Mouse (Mus musculus) bone marrow, adult 2 months (tissue): ENCODE data around the gene Prrt1. TPM values are rescaled to one million over a fixed set of nuclear protein-coding genes. Genes with fewer than 3 reads are reported as not detected.

Experiments used
- H3K27ac ChIP-seq: fragments of 200-500 bp; 2 replicates; pipeline ENCODE4 v1.5.1; 2012; ENCODE audit warnings: low read depth, mild to moderate bottlenecking, control low read depth, inconsistent platforms, low read length; ENCODE audit not compliant: control insufficient read depth, poor library complexity, insufficient read depth
- H3K4me1 ChIP-seq: fragments of 200-500 bp; 2 replicates; pipeline ENCODE4 v1.6.1; 2011; ENCODE audit warnings: low read length; ENCODE audit not compliant: control insufficient read depth, insufficient read depth
- H3K4me3 ChIP-seq: fragments of 200-500 bp; replicated peaks from 2 replicates; pipeline ENCODE3; 2011; ENCODE audit warnings: mild to moderate bottlenecking, low read depth, low read length, control low read depth; ENCODE audit not compliant: control insufficient read depth
- CTCF ChIP-seq: fragments of 200-500 bp; IDR thresholded peaks from 2 replicates; pipeline ENCODE4 v1.5.1; 2011; ENCODE audit warnings: low read length, control low read depth; ENCODE audit not compliant: control insufficient read depth, insufficient read depth
- POLR2A ChIP-seq: fragments of 200-500 bp; IDR thresholded peaks from 2 replicates; pipeline ENCODE4 v1.6.1; 2011; ENCODE audit warnings: low read depth, mild to moderate bottlenecking, control low read depth, low read length, borderline replicate concordance; ENCODE audit not compliant: control insufficient read depth
- WGBS: fragments of 180-500 bp; shearing (Covaris S2); methylation state at CpG from one replicate; pipeline ENCODE4 v1.1.7; 2018; 5-methylcytosine and 5-hydroxymethylcytosine counted together
- polyA plus RNA-seq: library from polyadenylated mRNA; stranded (reverse); fragments of >200 nt; gene quantifications from 2 replicates; pipeline ENCODE4 v1.2.4, GENCODE M21; 2011; ENCODE audit warnings: low replicate concordance; ENCODE audit not compliant: missing spikeins, insufficient read depth, insufficient read length

The Prrt1 gene
- polyA plus RNA-seq, 1 experiment: 4.5 TPM

DNA sequence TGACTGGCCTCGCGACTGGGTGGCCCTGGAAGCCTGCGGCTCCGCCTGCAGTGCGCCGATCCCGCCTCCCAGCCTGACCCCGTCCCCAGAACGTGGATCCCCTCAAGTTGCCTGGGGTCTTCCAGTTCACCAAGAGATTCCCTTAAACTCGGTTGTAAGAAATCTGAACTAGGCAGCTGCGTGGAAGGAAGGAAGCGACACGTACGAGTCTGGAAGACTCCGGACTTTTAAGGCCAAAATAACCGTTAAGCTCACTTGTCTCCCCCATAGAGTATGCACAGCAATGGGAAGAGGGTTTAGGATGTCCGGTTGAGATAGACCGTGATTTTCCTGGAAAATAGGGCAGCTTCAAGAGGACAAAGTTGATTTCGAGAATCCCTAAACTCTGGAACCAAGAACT lies 41.5 kb upstream of the Prrt1 start:
- peak overlapping the region; percentile 76 for H3K4me3 ChIP-seq
- WGBS: under 1% methylated on average over 19 of the region's 19 CpGs
- TF ChIP-seq POLR2A: no peak
- no peak for TF ChIP-seq CTCF
- peak overlapping the region; percentile 89 for H3K27ac ChIP-seq
- H3K4me1 ChIP-seq: no peaks in the 10 kb centered on the region; the same call in 1 of the 2 replicates

DNA sequence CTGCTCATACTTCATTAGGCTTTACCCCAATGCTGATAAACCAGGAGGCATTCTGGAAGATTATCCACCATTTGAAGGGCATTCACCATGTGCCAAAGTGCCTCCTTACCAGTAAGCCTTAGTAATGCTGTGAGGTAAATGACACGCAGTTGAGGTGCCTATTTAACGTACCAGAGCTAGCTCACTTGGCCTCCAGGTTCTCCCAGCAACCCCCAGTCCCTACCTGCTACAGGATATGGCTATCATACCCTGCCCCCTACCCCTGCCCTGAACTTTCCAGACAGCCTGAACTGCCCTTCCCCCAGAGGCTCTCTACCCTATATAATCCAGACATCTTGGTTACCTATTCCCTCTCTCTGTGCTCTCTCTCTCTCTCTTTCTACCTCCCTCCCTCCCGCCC lies 40.6 kb upstream of the Prrt1 start:
- no peaks in the 10 kb centered on the region; the same call in 1 of the 2 replicates for H3K4me1 ChIP-seq
- H3K27ac ChIP-seq: peak overlapping the region; percentile 38; the same call in 1 of the 2 replicates
- 39% methylated on average over 3 of the region's 3 CpGs for WGBS
- TF ChIP-seq CTCF: no peak
- no peak for TF ChIP-seq POLR2A
- H3K4me3 ChIP-seq: peak overlapping the region; percentile 59

DNA sequence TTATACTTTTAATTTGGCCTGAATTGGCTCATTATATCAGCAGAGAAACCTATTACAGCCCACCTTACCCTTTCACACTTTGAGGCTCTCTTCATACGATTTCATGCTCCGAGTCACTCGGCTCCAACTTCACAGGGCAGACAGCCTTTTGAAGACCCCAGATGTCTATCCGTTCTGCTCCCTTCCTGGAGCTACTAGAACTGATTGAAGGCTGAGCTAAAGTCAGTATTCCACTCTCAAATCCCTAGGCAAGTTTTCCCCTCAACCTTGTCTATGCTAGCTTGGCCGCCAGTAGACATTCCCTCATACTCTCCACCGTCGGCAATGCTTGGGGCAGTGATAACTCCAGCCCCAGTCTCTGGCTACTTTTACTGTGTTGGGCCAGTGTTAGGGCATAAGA lies 40.1 kb upstream of the Prrt1 start:
- Histone ChIP-seq H3K4me3 (peak overlapping the region; percentile 68), H3K27ac (peak overlapping the region; percentile 95), H3K4me1 (no peaks in the 10 kb centered on the region; the same call in 1 of the 2 replicates)
- WGBS: 17% methylated on average over 7 of the region's 7 CpGs
- no peak for TF ChIP-seq CTCF
- no peak for TF ChIP-seq POLR2A

DNA sequence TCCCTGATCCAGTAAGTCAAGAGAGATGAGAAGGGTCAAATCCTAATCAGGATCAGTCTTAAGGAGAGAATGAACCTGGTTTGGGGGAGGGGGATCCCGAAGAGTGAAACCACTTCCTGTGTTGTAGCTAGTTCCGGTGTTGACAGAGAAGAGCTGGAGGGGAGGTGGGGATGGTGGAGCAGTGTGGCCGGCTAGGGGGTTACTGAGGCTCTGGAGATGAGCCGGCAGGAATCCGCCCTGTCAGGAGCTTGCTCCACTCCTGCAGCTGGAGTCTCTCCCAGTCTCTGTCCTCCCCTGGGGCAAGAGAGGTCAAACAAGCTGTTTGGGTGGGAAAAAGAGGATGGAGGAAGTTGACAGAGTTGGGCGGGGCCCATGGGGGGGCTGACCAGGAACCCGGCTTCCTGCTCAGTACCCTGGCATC lies 39.6 kb upstream of the Prrt1 start, which contains the start of gene Gpsm3:
Gene Gpsm3, plus strand, starts transcription at position 126 of the 421 bp plus-strand sequence.
- Histone ChIP-seq H3K4me1 (no peaks in the 10 kb centered on the region; the same call in 1 of the 2 replicates), H3K4me3 (peak within 1 kb of the TSS; percentile 86), H3K27ac (peak within 1 kb of the TSS; percentile 95)
- TF ChIP-seq CTCF (no peak), POLR2A (0 out of 2 replicates have a peak, but pooled peaks have one; percentile 44)
- WGBS: under 1% methylated on average over 7 of the region's 7 CpGs

DNA sequence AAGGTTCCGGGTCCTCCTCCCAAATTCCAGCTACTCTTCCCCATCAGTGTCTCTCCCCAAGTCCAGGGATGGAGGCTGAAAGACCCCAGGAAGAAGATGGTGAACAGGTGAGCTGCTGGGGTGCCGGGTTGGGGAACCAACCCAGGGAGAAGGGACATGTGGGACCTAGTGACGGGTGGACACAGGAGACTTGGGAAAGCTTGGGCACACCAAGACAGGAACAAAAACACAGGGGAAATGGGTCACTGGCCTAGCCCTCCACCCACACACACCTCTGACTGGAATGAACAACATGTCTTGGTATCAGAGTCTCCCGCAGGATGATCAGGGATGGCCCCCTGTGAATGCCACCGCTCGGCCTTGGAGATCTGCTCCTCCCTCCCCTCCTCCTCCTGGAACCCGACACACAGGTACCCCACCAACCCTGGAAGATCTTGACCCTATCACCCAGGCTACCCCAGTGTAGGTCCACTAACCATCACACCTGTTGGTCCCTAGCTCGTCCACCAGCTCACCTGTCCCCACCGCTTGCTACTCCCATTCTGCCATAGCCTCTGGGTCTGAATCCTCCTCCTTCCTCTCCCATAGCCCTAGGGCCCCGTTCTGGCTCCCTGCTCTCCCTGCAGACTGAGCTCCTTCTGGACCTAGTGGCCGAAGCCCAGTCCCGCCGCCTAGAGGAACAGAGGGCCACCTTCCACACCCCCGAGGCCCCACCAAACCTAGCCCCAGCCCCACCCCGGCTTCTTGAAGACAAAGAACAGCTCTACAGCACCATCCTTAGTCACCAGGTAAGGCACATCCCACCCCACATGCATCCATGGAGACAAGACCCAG lies 39.0 kb upstream of the Prrt1 start:
- Histone ChIP-seq H3K27ac (peak overlapping the region; percentile 95), H3K4me1 (no peaks in the 10 kb centered on the region; the same call in 1 of the 2 replicates), H3K4me3 (peak overlapping the region; percentile 86)
- WGBS: 29% methylated on average over 15 of the region's 15 CpGs
- TF ChIP-seq CTCF (no peak), POLR2A (0 out of 2 replicates have a peak, but pooled peaks have one; percentile 8)

DNA sequence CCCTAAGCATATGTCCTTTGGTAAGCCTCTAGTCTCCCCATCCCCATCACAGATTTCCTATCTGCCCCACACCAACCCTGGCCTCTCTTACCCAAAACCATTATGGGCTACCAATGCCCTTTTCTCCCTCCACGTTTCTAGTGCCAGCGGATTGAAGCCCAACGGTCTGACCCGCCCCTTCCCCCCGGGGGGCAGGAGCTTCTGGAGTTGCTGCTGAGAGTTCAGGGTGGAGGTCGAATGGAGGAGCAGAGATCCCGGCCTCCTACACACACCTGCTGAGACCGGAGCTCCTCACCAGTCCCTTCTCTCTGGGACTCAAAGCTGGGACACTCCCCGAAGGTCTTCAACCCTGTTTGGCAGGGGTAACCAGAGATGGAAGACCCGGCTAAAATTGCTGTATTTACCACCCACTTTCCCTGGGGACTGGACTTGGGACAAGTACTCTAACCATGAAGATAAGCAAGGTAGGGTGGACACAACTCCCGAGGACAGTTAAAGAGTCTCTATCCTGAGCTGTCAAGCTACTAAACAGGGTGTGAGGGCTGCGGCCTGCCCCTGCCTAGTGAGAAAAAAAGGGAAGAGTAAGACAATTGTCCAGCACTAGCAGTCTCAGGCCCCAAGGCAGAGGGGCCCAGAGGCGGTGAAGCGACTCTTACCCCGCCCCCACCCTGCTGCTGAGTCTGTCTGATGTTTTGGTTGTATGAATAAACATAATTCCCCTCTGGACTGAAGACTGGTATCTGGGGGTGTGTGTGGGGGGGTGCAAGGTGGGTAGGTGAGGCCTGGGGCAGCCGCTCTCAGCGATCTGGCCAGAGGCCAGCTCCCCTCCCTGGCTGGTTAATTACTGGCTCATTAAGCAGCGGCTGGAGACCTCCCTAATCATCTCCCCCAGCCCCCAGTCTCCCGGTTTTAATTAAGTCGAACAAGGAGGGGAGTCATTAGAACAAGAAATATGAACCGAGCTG lies 38.0 kb upstream of the Prrt1 start, which contains the start of gene Pbx2:
Gene Pbx2, plus strand, starts transcription at position 238 of the 965 bp plus-strand sequence.
- Histone ChIP-seq H3K4me1 (no peaks in the 10 kb centered on the region; the same call in 1 of the 2 replicates), H3K27ac (peak within 1 kb of the TSS; percentile 95), H3K4me3 (peak within 1 kb of the TSS; percentile 86)
- TF ChIP-seq CTCF: no peak
- 0 out of 2 replicates have a peak, but pooled peaks have one; percentile 18 for TF ChIP-seq POLR2A
- WGBS: 3% methylated on average over 21 of the region's 21 CpGs

DNA sequence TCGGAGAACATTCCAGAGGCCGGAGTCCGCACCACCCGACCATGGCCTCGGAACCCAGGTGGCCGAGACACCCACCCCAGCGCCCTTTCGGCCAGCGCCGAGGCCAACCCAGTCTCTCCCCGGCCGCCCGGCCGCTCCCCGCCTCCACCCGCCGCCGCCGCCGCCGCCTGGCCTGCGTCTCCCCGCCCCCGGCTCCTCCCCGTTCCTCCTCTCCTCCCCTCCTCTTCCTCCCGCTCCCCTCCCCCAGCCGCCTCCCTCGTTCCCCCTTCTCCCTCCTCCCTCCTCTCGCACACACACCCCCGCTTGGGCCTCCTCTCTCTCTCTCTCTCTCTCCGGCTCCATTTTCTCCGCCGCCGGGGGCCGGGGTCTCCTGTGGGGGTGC lies 37.3 kb upstream of the Prrt1 start:
- no peaks in the 10 kb centered on the region; the same call in 1 of the 2 replicates for H3K4me1 ChIP-seq
- TF ChIP-seq CTCF (no peak), POLR2A (peak; percentile 79; the same call in 1 of the 2 replicates)
- WGBS: 2% methylated on average over 33 of the region's 35 CpGs
- H3K27ac ChIP-seq: peak overlapping the region; percentile 95
- H3K4me3 ChIP-seq: peak overlapping the region; percentile 86

DNA sequence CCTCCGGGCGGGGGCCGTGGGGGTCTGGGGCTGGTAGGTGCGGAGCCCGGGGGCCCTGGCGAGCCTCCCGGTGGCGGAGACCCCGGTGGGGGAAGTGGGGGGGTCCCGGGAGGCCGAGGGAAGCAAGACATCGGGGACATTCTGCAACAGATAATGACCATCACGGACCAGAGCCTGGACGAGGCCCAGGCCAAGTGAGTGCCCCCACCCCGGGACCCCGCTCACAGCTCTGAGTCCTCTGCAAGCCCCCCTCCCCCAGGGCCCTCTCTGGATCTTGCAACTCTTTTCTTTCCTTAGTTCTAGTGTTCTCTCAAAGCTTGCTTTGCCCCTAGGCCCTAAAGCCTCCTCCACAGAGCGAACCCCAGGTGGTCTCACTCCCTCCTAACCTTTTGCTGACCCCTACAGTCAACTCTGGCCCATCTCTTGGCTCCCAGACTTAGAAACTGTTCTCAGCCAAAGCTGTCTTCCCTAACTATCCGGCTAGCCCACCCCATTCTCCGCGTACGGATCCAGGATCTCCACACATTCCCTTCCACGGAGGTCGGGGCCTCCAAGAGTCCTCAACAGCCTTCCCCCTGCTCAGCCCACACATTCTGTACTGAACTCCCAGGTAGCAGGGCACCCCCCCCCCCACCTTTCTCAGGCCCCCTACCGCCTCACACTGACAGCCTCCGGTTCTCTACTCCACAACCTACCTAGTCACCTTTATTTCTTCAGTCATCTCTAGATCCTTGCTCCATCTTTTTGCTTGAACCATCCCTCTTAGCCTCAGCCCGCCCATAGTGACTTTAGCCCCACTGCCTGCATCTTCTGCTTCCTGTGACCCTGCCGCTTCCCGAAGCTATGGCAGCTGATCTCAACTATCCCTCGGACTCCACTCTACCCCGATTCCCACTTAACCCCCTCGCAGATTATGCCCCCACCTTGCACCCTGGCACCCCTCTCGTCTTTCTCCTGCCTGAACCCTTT lies 36.5 kb upstream of the Prrt1 start:
- WGBS: 3% methylated on average over 32 of the region's 32 CpGs
- no peaks in the 10 kb centered on the region; the same call in 1 of the 2 replicates for H3K4me1 ChIP-seq
- TF ChIP-seq POLR2A (no peak), CTCF (no peak)
- H3K4me3 ChIP-seq: peak overlapping the region; percentile 73
- peak overlapping the region; percentile 77 for H3K27ac ChIP-seq
